Mouse (Mus musculus): ENCODE results near the gene BC048507.

DNA sequence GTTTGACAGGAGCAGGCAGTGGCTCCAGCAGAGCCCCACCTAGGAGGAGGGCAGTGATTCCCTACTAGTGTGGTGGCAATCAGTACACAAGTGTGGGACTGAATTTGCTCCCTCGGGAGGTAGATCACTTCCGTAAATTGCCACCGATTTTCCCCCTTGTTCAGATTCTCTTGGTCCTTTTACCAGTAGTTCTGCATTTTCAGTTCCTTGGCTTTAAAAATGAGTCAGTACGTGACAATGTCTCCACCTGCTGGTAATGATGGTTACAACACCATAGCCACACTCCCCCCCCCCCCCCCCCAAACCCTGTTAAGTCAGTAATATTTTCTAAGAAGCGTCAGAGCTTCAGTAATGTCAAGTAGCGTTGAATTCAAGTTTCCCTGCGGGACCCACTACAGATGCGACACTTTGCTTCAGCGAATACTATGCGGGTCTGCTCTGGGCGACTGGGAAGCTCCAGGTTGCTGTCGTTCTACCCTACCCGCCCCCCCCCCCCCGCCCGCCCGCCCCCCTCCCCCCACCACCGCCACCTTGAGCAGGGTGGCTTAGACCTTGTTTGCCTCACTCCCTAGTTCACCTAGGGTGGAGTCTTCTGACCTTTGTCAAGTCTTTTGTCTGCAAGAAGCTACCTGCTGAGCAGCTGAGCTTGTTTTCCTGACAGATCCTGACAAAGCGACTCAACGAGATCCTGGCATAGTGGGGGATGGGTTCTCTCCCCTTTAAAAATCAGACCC is 18.8 kb upstream of the BC048507 start:
- TF ChIP-seq ZNF384 (IDR thresholded peaks at IDR 0.05; ENCODE audit: low read depth, low read length) (no peak), HCFC1 (IDR thresholded peaks at IDR 0.05; ENCODE audit: borderline replicate concordance, insufficient read depth, low read length) (no peak)

Data from ES-E14 (cell line).